Mouse (Mus musculus) liver, postnatal 0 days (tissue): ENCODE measurements around the gene Sel1l2.

Source experiments
- CTCF ChIP-seq: sonication (generic); IDR thresholded peaks from 2 replicates; pipeline ENCODE4 v1.5.1; 2016; ENCODE audit warnings: antibody characterized with exemption, low read depth
- EP300 ChIP-seq: IDR thresholded peaks from 2 replicates; pipeline ENCODE4 v1.6.1; 2016; ENCODE audit warnings: antibody characterized with exemption, low read depth, mild to moderate bottlenecking

DNA sequence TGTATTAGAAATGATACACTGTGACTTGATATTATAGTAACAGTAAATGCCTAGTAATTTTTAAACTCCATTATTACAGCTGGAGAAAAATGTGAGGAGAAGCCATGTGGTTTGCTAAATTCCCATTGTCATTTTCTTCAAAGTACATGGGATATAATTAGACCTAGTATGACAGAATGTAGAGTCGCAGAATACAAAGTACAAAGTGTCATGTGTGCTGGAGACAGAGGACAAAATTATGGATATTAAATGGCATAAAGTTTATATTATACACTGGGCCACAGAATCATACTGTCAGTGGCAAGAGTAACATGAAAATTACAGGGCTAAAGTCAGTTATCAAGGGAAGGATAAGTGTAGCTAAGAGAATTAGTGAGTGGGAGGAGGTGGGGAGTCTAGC, 24.7 kb downstream of the Sel1l2 start:
- TF ChIP-seq CTCF (no peak), EP300 (no peak)
